Mouse (Mus musculus): ENCODE measurements at regions not wholly inside any gene's neighbourhood (a gene's known extent, or its start where the extent isn't known, plus 50 kb on each side); places are given as distances from the start of the nearest gene placed in this dataset.
A peak's percentile ranks its signal among the peaks of the same experiment; 100 is the strongest.

- DNase-seq, result no peak
- intact Hi-C loops (cut with DNase I; ENCODE audit: low total_unique reads), result no loop called here
Measured at GRCm38 (mm10) chr12:119028711-119029110, 62.5 kb upstream of the Abcb5 start.

GRCm38 (mm10) chr12:119028161-119028560 is 61.9 kb upstream of the Abcb5 start:
- intact Hi-C loops (cut with DNase I; ENCODE audit: low total_unique reads), result no loop called here
- DNase-seq, result no peak

- intact Hi-C loops (cut with DNase I; ENCODE audit: low total_unique reads), result no loop called here
Measured at GRCm38 (mm10) chr12:119027701-119028100, 61.5 kb upstream of the Abcb5 start.

GRCm38 (mm10) chr12:119026311-119026710 is 60.1 kb upstream of the Abcb5 start:
- peak; percentile 25 for DNase-seq
- intact Hi-C loops (cut with DNase I; ENCODE audit: low total_unique reads), result no loop called here

More at GRCm38 (mm10) chr12:119027701-119028100, 61.5 kb upstream of the Abcb5 start:
- DNase-seq, result no peak

- intact Hi-C loops (cut with DNase I; ENCODE audit: low total_unique reads), result no loop called here
- DNase-seq, result no peak
Measured at GRCm38 (mm10) chr12:119024063-119024462, 57.8 kb upstream of the Abcb5 start.
